Mouse (Mus musculus) lung, embryonic 16.5 days (tissue): Measurements from ENCODE around the gene Clybl. TPM values are rescaled to one million over a fixed set of nuclear protein-coding genes. Genes with fewer than 3 reads are reported as not detected.

Experiments used
- ATAC-seq: fragments of 200-750 bp; cut with Nextera tagmentation; 2 replicates; pipeline ENCODE4 v1.8.0; 2017; ENCODE audit warnings: low read depth, mild to moderate bottlenecking, moderate library complexity
- H3K27ac ChIP-seq: fragments of 300-500 bp; sonication (generic); 2 replicates; pipeline ENCODE4 v1.5.1; 2014; ENCODE audit warnings: mild to moderate bottlenecking, control low read depth, low read length
- H3K27me3 ChIP-seq: fragments of 300-500 bp; sonication (generic); 2 replicates; pipeline ENCODE4 v1.6.1; 2014; ENCODE audit warnings: low read depth, low read length, mixed read lengths; ENCODE audit not compliant: control insufficient read depth, insufficient read depth
- H3K36me3 ChIP-seq: fragments of 300-500 bp; sonication (generic); 2 replicates; pipeline ENCODE4 v1.6.1; 2014; ENCODE audit warnings: low read length; ENCODE audit not compliant: control insufficient read depth, insufficient read depth
- H3K4me1 ChIP-seq: fragments of 300-500 bp; sonication (generic); replicated peaks from 2 replicates; pipeline ENCODE4 v1.6.1; 2014; ENCODE audit warnings: low read length, mixed read lengths; ENCODE audit not compliant: control insufficient read depth, insufficient read depth
- H3K4me2 ChIP-seq: fragments of 300-500 bp; sonication (generic); 2 replicates; pipeline ENCODE4 v1.6.1; 2014; ENCODE audit warnings: low read depth, low read length, control low read depth
- H3K4me3 ChIP-seq: fragments of 300-500 bp; sonication (generic); 2 replicates; pipeline ENCODE4 v1.5.1; 2014; ENCODE audit warnings: mild to moderate bottlenecking, low read length, control low read depth
- H3K9ac ChIP-seq: fragments of 300-500 bp; sonication (generic); 2 replicates; pipeline ENCODE4 v1.6.1; 2014; ENCODE audit warnings: low read length, control low read depth
- H3K9me3 ChIP-seq: fragments of 300-500 bp; sonication (generic); 2 replicates; pipeline ENCODE4 v1.6.1; 2016; ENCODE audit warnings: low read length; ENCODE audit not compliant: control insufficient read depth
- WGBS: fragments of 180-500 bp; shearing (Covaris S2); extraction: QIAGEN DNeasy Blood & Tissue Kit; methylation state at CpG from one replicate; pipeline ENCODE4 v1.1.7; 2014; 5-methylcytosine and 5-hydroxymethylcytosine counted together
- polyA plus RNA-seq: library from polyadenylated mRNA; unstranded; fragments of >200 nt; fragmentation: Nextera tagmentation; extraction: Ambion mirVana; gene quantifications from 2 replicates; pipeline ENCODE4 v1.2.1, GENCODE M21; 2015

Clybl gene
- polyA plus RNA-seq, 1 experiment from 2014 or later: 22.3 TPM

GRCm38 (mm10) chr14:122189901-122190300, 8.4 kb downstream of the Clybl start:
- Histone ChIP-seq H3K27me3 (no peaks in the 10 kb centered on the region), H3K27ac (no peak overlapping the region), H3K36me3 (no peaks in the 10 kb centered on the region), H3K4me3 (no peak overlapping the region), H3K9ac (no peak overlapping the region), H3K4me2 (no peak overlapping the region), H3K4me1 (no peaks in the 10 kb centered on the region), H3K9me3 (peaks cover 4% of the 10 kb centered on the region; the same call in 1 of the 2 replicates)
- 78% methylated on average over 5 of the region's 5 CpGs for WGBS
- ATAC-seq: no peak

DNA sequence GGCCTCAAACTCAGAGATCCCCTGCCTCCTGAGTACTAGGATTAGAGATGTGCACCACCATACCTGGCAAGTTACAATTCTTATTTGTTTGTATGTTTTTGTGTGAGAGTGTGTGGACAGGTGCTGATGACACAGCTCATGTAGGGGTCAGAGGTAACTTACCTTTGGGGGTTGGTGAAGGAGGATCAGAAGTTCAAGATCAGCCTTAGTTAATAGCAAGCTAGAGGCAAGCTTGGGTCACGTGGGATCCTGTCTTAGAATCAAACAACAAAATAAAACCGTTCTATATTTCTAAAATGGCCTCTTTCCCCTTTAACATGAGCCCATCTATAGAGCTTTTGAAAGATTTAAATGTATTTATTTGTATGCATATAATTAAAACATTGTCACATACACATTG, 9.0 kb downstream of the Clybl start:
- Histone ChIP-seq H3K27me3 (no peaks in the 10 kb centered on the region), H3K4me2 (no peak overlapping the region), H3K27ac (no peak overlapping the region), H3K4me3 (no peak overlapping the region), H3K9ac (no peak overlapping the region), H3K36me3 (no peaks in the 10 kb centered on the region), H3K4me1 (no peaks in the 10 kb centered on the region), H3K9me3 (peaks cover 4% of the 10 kb centered on the region; the same call in 1 of the 2 replicates)
- WGBS: 18% methylated on average over 2 of the region's 2 CpGs
- no peak for ATAC-seq

- H3K4me3 ChIP-seq: no peak overlapping the region
- H3K9ac ChIP-seq: no peak overlapping the region
- no peak overlapping the region for H3K4me2 ChIP-seq
- peaks cover 4% of the 10 kb centered on the region; the same call in 1 of the 2 replicates for H3K9me3 ChIP-seq
- H3K27me3 ChIP-seq: no peaks in the 10 kb centered on the region
- ATAC-seq: 0 out of 2 replicates have a peak, but pooled peaks have one; percentile 31
- no peaks in the 10 kb centered on the region for H3K36me3 ChIP-seq
- H3K27ac ChIP-seq: no peak overlapping the region
- 14% methylated on average over 7 of the region's 7 CpGs for WGBS
- H3K4me1 ChIP-seq: no peaks in the 10 kb centered on the region
Measured at GRCm38 (mm10) chr14:122190941-122191510, 9.5 kb downstream of the Clybl start.

GRCm38 (mm10) chr14:122194630-122195029, 13.1 kb downstream of the Clybl start:
- Histone ChIP-seq H3K9me3 (peaks cover 4% of the 10 kb centered on the region; the same call in 1 of the 2 replicates), H3K27ac (no peak overlapping the region), H3K36me3 (no peaks in the 10 kb centered on the region), H3K27me3 (no peaks in the 10 kb centered on the region), H3K4me1 (no peaks in the 10 kb centered on the region), H3K4me2 (no peak overlapping the region), H3K4me3 (no peak overlapping the region), H3K9ac (no peak overlapping the region)
- 97% methylated on average over 8 of the region's 8 CpGs for WGBS
- ATAC-seq: no peak

GRCm38 (mm10) chr14:122196851-122197250, 15.3 kb downstream of the Clybl start:
- no peaks in the 10 kb centered on the region for H3K4me1 ChIP-seq
- no peak for ATAC-seq
- H3K36me3 ChIP-seq: no peaks in the 10 kb centered on the region
- H3K4me3 ChIP-seq: no peak overlapping the region
- peaks cover 4% of the 10 kb centered on the region; the same call in 1 of the 2 replicates for H3K9me3 ChIP-seq
- no peak overlapping the region for H3K4me2 ChIP-seq
- no peak overlapping the region for H3K27ac ChIP-seq
- no peak overlapping the region for H3K9ac ChIP-seq
- 76% methylated on average over 6 of the region's 6 CpGs for WGBS
- no peaks in the 10 kb centered on the region for H3K27me3 ChIP-seq

- no peaks in the 10 kb centered on the region for H3K27me3 ChIP-seq
- no peaks in the 10 kb centered on the region for H3K4me1 ChIP-seq
- H3K36me3 ChIP-seq: no peaks in the 10 kb centered on the region
- no peak overlapping the region for H3K4me3 ChIP-seq
- no peak overlapping the region for H3K4me2 ChIP-seq
- ATAC-seq: no peak
- 75% methylated on average over 14 of the region's 14 CpGs for WGBS
- H3K27ac ChIP-seq: no peak overlapping the region
- no peaks in the 10 kb centered on the region for H3K9me3 ChIP-seq
- no peak overlapping the region for H3K9ac ChIP-seq
Measured at GRCm38 (mm10) chr14:122200247-122200885, 18.9 kb downstream of the Clybl start.

- ATAC-seq: no peak
- WGBS: 40% methylated on average over 5 of the region's 5 CpGs
- Histone ChIP-seq H3K9me3 (no peaks in the 10 kb centered on the region), H3K4me2 (no peak overlapping the region), H3K27me3 (no peaks in the 10 kb centered on the region), H3K4me3 (no peak overlapping the region), H3K9ac (no peak overlapping the region), H3K4me1 (no peaks in the 10 kb centered on the region), H3K27ac (no peak overlapping the region), H3K36me3 (no peaks in the 10 kb centered on the region)
Measured at GRCm38 (mm10) chr14:122209177-122209576, 27.7 kb downstream of the Clybl start.

DNA sequence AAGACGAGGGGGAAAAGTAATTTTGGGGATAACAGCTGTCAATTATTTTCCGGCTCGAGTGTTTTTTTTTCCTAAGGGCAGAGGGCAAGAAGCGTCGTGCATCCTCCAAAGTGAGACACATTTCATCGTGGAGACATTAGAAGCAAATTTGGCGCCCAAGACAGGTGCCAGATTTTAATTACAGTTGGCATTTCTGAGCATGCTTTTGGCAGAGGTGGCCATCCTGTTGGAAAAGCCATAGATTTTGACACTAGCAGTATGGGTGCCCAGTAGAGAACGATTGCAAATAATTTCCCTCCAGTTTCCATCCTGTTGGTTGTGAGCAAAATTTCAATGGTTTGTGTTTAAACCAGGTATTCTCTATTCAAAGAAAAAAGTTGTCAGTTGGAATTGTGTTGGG, 32.1 kb downstream of the Clybl start:
- Histone ChIP-seq H3K36me3 (no peaks in the 10 kb centered on the region), H3K27ac (no peak overlapping the region), H3K4me1 (no peaks in the 10 kb centered on the region), H3K4me2 (no peak overlapping the region), H3K4me3 (no peak overlapping the region), H3K27me3 (no peaks in the 10 kb centered on the region), H3K9me3 (no peaks in the 10 kb centered on the region), H3K9ac (no peak overlapping the region)
- ATAC-seq: no peak
- WGBS: 75% methylated on average over 8 of the region's 8 CpGs

- Histone ChIP-seq H3K9me3 (no peaks in the 10 kb centered on the region), H3K9ac (no peak overlapping the region), H3K27me3 (no peaks in the 10 kb centered on the region), H3K36me3 (no peaks in the 10 kb centered on the region), H3K4me1 (no peaks in the 10 kb centered on the region), H3K4me2 (no peak overlapping the region), H3K27ac (no peak overlapping the region), H3K4me3 (no peak overlapping the region)
- no peak for ATAC-seq
- 85% methylated on average over 6 of the region's 6 CpGs for whole genome bisulfite sequencing
Measured at GRCm38 (mm10) chr14:122214126-122214525, 32.6 kb downstream of the Clybl start.
